Mouse (Mus musculus) neural tube, embryonic 10.5 days (tissue): ENCODE measurements around the gene Fli1.

Source experiments
- DNase-seq: peaks from one replicate; pipeline ENCODE4 v3.0.0-alpha.2; 2017; ENCODE audit warnings: low spot score; ENCODE audit errors: extremely low spot score

Fli1 gene

DNA sequence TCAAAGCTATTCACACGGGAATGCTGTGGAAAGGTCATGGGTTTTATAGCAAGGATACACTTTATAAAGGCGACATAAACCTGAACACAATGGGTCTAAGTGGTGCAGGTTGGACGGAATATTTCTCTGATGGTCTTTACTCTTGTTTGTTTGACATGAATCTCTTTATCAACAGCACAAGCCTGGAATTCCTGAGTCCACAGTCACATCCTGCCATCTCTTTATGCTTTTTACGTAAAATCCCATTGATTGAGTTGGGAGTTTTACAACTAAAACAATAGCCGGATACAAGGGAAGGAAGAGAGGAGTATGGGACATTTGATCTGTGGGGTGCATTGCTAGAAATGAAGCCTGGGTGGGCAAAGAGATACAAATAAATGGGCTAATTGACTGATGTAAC, 16.9 kb downstream of the Fli1 start:
- DNase-seq, result no peak

DNA sequence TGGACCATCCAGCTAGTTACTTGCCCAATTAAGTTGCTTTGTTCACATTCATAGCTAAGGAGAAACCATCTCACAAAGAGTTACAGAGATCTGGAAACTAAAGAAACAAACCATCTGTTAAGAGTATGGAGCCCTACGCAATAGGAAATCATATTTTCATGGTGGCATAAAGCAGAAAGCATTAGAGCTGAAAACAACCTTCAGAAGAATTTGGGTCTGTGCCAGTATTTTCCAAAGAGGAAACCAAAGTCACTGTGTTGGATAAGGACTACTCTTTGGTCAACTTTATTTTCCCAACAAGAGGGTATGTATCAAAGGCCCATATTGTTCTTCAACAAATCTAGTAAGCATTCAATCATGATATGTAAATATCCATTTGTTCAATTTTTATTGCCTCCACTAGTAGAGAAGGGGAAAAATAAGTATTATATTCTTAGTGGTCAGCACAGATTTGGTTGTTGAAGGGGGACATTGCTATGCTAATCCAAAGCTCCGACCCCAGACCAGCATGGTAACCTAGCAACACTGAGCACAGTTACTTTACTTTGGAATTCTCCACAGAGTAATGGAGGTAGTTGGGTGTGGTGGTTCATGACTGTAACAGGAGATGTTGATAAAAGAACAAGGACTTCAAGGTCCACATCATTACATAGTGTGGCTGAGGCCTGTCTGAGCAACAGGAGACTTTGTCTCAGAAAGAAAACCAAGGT, 20.0 kb downstream of the Fli1 start:
- DNase-seq, result no peak

- no peak for DNase-seq
These were observed 21.3 kb downstream of the Fli1 start for GRCm38 (mm10) chr9:32521331-32521730.

GRCm38 (mm10) chr9:32520821-32521220, 21.8 kb downstream of the Fli1 start:
- no peak for DNase-seq

- no peak for DNase-seq
These were observed 23.3 kb downstream of the Fli1 start for GRCm38 (mm10) chr9:32519101-32520051.

DNA sequence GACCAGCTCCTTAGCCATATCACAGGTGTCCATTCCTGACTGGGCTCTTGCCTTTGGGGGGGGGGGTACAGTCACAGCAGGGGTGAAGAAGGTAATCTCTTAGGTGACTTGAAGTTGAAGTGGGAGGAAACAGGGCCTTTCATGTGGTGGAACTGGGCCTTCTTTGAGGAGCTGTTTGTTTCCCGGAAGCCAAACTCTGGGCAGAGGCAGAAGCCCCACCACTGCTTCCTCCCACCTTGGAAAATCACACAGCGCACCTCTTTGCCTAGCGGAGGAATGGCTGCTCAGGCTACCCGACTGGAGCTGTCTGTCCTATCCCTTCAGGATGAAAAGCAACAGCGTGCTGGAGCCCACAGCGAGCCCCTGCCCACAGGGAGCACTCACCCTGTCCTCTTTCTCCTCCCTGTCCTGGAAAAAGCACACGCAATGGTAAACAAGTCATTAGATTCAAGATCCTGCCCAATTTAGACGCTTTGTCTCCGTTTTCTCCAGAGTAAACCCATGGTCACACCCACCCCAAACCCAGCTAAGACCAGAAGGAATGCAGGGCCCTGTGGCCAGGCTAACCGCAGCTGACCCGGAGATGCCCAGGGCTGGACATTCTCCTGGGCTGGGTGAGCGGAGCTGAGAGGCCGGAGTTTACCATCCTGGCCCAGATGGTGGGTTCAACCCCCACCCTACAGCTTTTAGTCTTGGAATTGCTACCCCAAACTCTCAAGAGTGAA, 24.1 kb downstream of the Fli1 start:
- DNase-seq, result no peak

DNA sequence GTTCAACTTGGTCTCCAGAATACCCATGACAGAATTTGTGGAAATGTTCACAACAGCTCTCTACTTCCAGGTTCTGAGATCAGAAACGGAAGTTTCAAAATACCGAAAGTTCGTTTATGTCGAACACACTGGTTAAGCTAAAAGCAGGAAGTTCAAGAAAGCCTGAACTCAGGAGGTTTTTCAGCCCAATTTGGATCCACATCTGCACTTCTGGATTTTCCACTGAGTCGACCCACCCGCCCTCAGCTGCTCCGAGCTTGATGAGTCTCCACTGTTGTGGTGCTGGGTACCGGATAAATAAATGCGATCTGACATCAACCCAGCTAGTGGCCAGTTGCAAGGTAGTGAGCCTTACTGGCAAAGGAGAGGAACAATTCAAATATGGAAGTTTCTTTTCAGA, 26.0 kb downstream of the Fli1 start:
- no peak for DNase-seq

- DNase-seq, result no peak
These were observed 26.6 kb downstream of the Fli1 start for GRCm38 (mm10) chr9:32515894-32516686.

DNA sequence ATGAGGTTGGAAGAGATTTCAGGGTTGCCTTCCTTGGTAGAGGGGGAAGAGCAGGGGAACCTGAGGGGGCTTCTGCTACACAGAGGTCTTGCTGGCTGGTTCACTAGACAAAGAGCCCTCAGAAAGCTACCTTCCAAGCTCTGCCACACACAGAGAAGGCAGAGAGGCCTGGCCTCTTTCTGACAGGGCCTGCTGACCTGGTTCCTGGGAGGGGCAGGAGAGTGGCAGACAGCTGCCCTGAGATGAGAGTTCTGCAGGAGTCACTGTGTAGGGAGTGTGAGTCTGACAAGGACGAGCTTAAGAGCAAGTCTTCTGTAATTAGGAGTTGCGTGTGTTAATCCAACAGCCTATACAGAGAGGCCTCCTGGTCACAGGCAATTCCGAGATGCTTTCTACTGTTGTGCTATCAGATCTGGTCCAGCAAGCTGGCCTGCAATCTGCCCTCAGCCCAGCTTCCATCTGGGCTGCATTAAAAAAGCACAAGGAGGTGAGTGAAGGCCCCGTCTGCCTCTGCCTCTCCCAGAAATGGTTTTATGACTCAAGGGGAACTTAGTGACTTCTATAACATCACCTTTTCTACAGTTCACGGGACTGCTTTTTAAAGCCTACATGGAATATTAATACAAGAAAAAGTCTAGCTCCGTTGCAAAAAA, 28.1 kb downstream of the Fli1 start:
- no peak for DNase-seq

GRCm38 (mm10) chr9:32513471-32513870, 29.2 kb downstream of the Fli1 start:
- no peak for DNase-seq

GRCm38 (mm10) chr9:32510454-32511263, 32.0 kb downstream of the Fli1 start:
- DNase-seq, result no peak

- DNase-seq, result no peak
These were observed 32.9 kb downstream of the Fli1 start for GRCm38 (mm10) chr9:32509706-32510156.

- no peak for DNase-seq
These were observed 34.0 kb downstream of the Fli1 start for GRCm38 (mm10) chr9:32508648-32509047.

DNA sequence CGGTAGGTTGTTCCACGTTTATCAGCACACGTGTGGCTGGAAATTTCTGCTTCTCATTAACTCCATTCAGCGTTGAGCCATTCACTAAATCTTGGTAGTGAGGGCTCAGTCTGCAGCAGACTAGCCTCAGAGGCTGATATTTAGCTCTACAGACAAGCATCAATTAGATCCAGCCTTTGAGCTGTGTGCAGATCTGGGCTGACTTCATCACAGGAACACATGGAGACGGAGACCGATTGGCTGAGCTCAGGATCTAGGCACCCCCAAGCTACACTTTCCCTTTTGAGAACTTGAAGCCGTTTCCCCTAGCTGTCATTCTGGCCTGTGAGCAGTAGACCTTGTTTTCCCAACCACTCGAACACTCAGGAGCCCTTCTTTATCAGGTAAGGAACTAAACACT, 34.5 kb downstream of the Fli1 start:
- DNase-seq, result no peak

DNA sequence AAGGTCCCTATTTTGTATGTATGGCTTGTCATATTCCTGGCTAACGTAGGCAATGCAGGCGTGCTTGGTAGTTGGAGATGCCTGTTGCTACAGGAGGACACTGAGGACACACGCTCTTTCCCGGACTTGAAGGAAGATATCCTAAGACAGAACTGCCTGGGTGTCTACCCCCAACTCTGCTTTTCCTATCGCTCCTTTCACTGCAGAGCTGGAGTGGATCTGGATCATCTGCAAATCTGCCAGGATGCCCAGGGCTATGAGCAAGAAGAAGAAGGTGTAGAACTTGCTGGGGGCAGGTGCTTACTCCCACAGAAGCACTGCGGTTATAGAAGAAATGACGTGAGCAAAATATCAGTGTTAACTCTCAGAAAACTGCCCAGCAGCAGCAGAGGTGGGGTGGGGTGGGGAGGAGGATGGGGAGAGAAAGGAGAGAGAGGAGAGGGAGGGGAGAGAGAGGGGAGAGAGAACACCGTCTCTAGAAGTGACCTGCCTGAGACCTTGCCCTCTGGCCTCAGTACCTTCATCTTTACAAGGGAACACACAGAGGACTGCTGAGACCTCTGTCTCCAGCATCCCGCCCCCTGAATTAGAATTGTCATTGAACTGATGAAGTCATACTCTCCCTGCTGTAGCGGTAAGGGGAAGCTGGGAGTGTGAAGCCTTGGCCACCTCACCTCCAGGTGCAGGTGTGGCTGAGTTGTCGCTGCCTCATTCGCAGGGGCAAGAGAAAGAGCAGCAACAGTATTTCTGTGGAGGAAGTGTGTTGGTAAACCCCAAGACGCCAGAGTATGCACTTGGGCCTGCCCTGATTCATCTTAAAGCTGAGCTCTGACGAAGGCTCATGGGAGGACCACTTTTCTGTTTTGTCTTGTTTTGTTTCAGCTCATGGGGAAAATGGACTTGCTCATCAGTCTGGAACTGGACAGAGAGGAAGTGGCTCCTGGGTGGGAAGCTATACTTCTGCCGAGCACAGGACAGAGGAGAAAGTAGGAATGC, 35.5 kb downstream of the Fli1 start:
- DNase-seq, result no peak

DNA sequence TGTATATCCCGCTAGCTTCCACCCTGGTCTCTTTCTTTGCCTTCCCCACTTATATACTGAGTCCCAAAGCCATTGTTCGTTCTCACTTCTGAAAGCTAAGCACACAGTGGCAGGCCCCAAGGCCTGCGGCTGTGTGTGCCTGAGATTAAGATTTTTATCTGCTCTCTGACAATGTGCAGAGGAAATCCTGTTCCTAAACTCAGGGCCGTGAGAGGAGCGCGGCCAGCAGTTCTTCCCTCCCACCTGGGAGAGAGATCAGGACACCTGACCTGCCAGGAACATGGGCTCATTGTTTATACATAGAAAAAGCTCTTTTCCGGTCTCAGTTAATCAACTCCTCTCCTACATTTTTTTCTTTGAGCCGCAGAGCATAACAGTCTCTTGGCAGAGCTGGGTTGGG, 36.5 kb downstream of the Fli1 start:
- no peak for DNase-seq

GRCm38 (mm10) chr9:32505460-32506075, 37.1 kb downstream of the Fli1 start:
- DNase-seq, result no peak

GRCm38 (mm10) chr9:32503995-32504451, 38.6 kb downstream of the Fli1 start:
- no peak for DNase-seq
